Mouse (Mus musculus) liver, embryonic 14.5 days (tissue): ENCODE results near the gene Syt1. TPM values are rescaled to one million over a fixed set of nuclear protein-coding genes. Genes with fewer than 3 reads are reported as not detected.

ENCODE experiments used
- ATAC-seq: fragments of 200-750 bp; cut with Nextera tagmentation; 2 replicates; pipeline ENCODE4 v1.8.0; 2017; ENCODE audit warnings: moderate number of reproducible peaks, mild to moderate bottlenecking, moderate library complexity; ENCODE audit not compliant: insufficient read depth
- DNase-seq, 3 experiments: peaks; one replicate each; pipeline ENCODE4 v3.0.0-alpha.2; 2012 to 2013; ENCODE audit warnings: low read depth in 3 of 3, low spot score in 3 of 3
- H3K27ac ChIP-seq: fragments of 300-500 bp; sonication (generic); 2 replicates; pipeline ENCODE4 v1.5.1; 2014; ENCODE audit warnings: moderate library complexity, mild to moderate bottlenecking, control low read depth, inconsistent platforms
- H3K27me3 ChIP-seq: fragments of 300-500 bp; sonication (generic); 2 replicates; pipeline ENCODE4 v1.6.1; 2014; ENCODE audit warnings: mild to moderate bottlenecking, low read length, moderate library complexity; ENCODE audit not compliant: control insufficient read depth, insufficient read depth
- H3K36me3 ChIP-seq: fragments of 300-500 bp; sonication (generic); replicated peaks from 2 replicates; pipeline ENCODE4 v1.6.1; 2014; ENCODE audit warnings: low read depth; ENCODE audit not compliant: control insufficient read depth, insufficient read depth
- H3K4me1 ChIP-seq, 2 experiments: fragments of 200-500 bp in 1 of 2; fragments of 300-500 bp in 1 of 2; sonication (generic) in 1 of 2; replicated peaks; 2 replicates each; pipeline ENCODE4 v1.6.1; 2012 to 2014; ENCODE audit warnings: antibody characterized with exemption in 1 of 2, inconsistent platforms in 1 of 2, low read length in 1 of 2; ENCODE audit not compliant: control insufficient read depth in 2 of 2, insufficient read depth in 2 of 2
- H3K4me2 ChIP-seq: fragments of 300-500 bp; sonication (generic); 2 replicates; pipeline ENCODE4 v1.6.1; 2014; ENCODE audit warnings: low read depth, mild to moderate bottlenecking, control low read depth, moderate library complexity
- H3K4me3 ChIP-seq, 2 experiments: fragments of 200-500 bp in 1 of 2; fragments of 300-500 bp in 1 of 2; sonication (generic) in 1 of 2; 2 replicates each; pipeline ENCODE4 v1.5.1; 2012 to 2014; ENCODE audit warnings: low read depth in 2 of 2, low read length in 2 of 2, mild to moderate bottlenecking in 2 of 2, control low read depth in 1 of 2, inconsistent platforms in 1 of 2, moderate library complexity in 1 of 2; ENCODE audit not compliant: insufficient read depth in 1 of 2
- H3K9ac ChIP-seq: fragments of 300-500 bp; sonication (generic); replicated peaks from 2 replicates; pipeline ENCODE4 v1.6.1; 2014; ENCODE audit warnings: mild to moderate bottlenecking, control low read depth, moderate library complexity
- H3K9me3 ChIP-seq: fragments of 300-500 bp; sonication (generic); 2 replicates; pipeline ENCODE4 v1.6.1; 2016; ENCODE audit warnings: low read length, mixed read lengths; ENCODE audit not compliant: control insufficient read depth
- CTCF ChIP-seq: IDR thresholded peaks from 2 replicates; pipeline ENCODE4 v1.5.1; 2016; ENCODE audit warnings: antibody characterized with exemption, low read depth, control low read depth
- EP300 ChIP-seq: IDR thresholded peaks from 2 replicates; pipeline ENCODE4 v1.6.1; 2016; ENCODE audit warnings: antibody characterized with exemption, low read depth
- WGBS: fragments of 180-500 bp; shearing (Covaris S2); extraction: QIAGEN DNeasy Blood & Tissue Kit; methylation state at CpG from one replicate; pipeline ENCODE4 v1.1.7; 2014; ENCODE audit not compliant: insufficient replicate concordance; 5-methylcytosine and 5-hydroxymethylcytosine counted together
- polyA plus RNA-seq, 2 experiments: library from polyadenylated mRNA; depleted of rRNA in 1 of 2; stranded (reverse) in 1 of 2; unstranded in 1 of 2; fragments of >200 nt; fragmentation: Nextera tagmentation in 1 of 2; extraction: Ambion mirVana in 1 of 2; gene quantifications; 2 replicates each; pipeline versions ENCODE4 v1.2.1 to v1.2.3; 2012 to 2014

Syt1 gene
- polyA plus RNA-seq, 2 experiments, result 0.02 to 0.04 TPM

DNA sequence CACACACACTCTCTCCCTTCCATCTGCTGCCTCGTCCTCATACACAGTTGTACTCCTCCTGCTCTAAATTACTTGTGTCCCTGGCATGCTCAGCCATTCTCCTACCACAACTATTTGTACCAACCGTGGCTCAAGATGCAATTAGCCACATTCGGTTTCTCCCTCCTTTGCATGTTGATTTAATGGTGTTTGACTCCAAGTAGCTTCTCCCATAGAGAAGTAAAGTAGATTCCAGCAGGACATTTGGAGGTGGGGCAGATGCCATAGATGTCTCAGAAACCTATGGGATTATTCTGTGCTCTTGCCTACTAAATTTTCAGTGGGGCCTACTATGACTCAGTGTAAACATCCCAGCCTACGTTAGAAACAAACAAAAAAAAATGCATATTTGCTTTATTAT, 479.1 kb downstream of the Syt1 start:
- whole genome bisulfite sequencing, result 53% methylated on average over 4 of the region's 4 CpGs
- H3K27ac ChIP-seq, result no peak overlapping the region
- no peak for DNase-seq
- no peaks in the 10 kb centered on the region for H3K9me3 ChIP-seq
- no peaks in the 10 kb centered on the region for H3K36me3 ChIP-seq
- H3K4me3 ChIP-seq, result no peak overlapping the region
- TF ChIP-seq CTCF, result no peak
- no peak for TF ChIP-seq EP300
- H3K27me3 ChIP-seq, result no peaks in the 10 kb centered on the region
- H3K4me2 ChIP-seq, result no peak overlapping the region
- H3K4me1 ChIP-seq, result no peaks in the 10 kb centered on the region
- no peak overlapping the region for H3K9ac ChIP-seq
- ATAC-seq, result no peak

DNA sequence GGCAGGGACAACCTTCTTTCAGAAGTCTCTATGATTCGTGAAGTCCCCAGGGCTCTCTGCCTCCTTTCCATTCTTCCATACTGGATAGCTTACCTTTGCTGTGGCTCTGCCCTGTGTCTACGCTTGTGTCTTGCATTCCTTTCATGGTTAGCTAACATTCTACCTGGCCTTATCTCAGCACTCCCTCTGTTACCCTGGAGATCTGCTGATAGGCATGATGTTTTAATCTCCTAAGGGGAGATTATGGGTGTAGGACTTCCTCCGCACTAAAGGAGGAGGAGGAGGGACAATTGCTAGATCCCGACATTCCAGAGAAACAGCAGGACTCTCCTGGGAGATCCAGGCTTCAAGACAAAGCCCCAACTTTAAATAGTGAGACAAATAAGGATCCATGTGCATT, 479.7 kb downstream of the Syt1 start:
- 43% methylated on average over 4 of the region's 4 CpGs for WGBS
- Histone ChIP-seq H3K9me3 (no peaks in the 10 kb centered on the region), H3K4me2 (no peak overlapping the region), H3K27me3 (no peaks in the 10 kb centered on the region), H3K36me3 (no peaks in the 10 kb centered on the region), H3K9ac (no peak overlapping the region), H3K4me3 (no peak overlapping the region), H3K27ac (no peak overlapping the region), H3K4me1 (no peaks in the 10 kb centered on the region)
- no peak for ATAC-seq
- no peak for DNase-seq
- TF ChIP-seq EP300 (no peak), CTCF (no peak)

DNA sequence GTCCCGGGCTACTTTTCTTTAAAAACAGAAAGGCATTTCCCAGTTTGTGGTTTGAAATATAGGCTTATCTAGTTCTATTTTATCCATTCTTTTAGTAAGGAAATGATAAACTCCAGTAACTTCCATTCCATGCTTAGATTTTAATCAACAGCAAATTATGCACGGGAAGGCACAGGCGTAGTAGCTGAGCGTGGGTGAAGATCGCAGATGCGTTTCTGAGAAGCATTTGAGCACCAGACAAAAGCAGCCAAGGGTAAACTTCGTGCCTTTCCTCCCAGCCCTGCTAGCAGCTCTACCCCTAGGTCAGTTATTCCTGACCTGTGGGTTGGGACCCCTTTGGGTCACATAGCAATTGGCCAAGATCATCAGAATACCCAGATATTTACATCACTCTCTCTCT, 482.4 kb downstream of the Syt1 start:
- no peak for ATAC-seq
- TF ChIP-seq CTCF, result no peak
- no peak for TF ChIP-seq EP300
- Histone ChIP-seq H3K4me2 (no peak overlapping the region), H3K4me1 (no peaks in the 10 kb centered on the region), H3K4me3 (no peak overlapping the region), H3K9ac (no peak overlapping the region), H3K9me3 (no peaks in the 10 kb centered on the region), H3K36me3 (no peaks in the 10 kb centered on the region), H3K27ac (no peak overlapping the region), H3K27me3 (no peaks in the 10 kb centered on the region)
- DNase-seq, result no peak
- WGBS, result 70% methylated on average over 7 of the region's 7 CpGs

DNA sequence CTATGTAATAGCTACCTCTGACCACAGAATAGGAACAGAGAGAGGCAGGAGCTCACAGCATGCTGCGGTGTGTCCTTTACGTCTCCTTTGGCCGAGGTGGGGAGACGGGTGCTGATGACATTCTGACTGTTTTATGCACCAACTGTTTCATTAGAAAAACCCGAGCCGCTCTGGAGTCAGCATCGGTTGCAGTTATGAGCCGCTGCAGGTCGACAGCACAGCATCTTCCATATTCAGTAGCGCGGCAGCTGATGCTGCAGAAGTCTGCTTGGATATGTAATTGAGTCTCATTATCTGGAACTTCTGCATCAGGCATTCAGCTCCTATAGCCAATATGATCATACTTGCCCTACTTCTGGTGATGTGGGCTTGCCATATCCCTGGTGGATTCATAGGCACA, 485.3 kb downstream of the Syt1 start:
- no peak for ATAC-seq
- no peak overlapping the region for H3K4me3 ChIP-seq

DNA sequence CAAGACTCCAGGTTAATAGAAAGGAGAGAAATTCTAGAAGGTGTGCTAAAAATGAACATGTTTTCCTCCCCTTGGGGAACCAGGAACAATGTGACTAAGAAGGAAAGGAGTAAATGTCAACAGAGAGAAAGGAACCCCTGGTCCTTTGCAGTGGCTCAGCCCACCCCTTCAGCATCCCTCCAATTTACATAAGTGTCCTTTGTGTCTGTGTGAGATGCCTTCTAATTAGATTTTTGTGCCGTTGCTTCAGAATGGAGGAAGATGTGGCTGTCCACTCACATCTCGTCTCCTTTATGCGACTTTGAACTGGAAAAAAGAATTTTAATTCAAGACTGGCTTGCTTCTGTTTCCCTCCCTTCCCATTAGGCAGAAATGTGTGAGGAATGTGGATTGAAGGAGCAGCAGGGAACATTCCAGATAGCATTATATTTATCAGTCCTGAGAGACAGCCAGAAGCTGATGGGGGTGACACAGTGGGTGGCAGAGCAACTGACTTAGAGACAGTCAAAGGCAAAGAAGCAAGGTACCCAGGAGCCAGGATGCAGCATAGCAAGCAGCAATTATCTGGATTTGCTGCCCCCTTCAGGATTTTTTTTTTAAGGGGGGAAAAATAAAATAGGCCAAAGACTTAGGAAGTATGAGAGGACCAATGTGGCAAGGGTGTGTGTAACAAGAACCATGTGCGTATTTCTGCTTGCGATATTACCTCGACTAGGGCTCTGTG, 486.3 kb downstream of the Syt1 start:
- no peak for TF ChIP-seq EP300
- TF ChIP-seq CTCF, result no peak
- WGBS, result 51% methylated on average over 6 of the region's 6 CpGs

More for the DNA sequence above, 485.3 kb downstream of the Syt1 start:
- no peaks in the 10 kb centered on the region for H3K9me3 ChIP-seq
- H3K27ac ChIP-seq, result no peak overlapping the region
- no peak for DNase-seq
- no peak overlapping the region for H3K4me2 ChIP-seq
- no peak overlapping the region for H3K9ac ChIP-seq
- TF ChIP-seq CTCF (no peak), EP300 (no peak)
- H3K4me1 ChIP-seq, result no peaks in the 10 kb centered on the region
- H3K27me3 ChIP-seq, result no peaks in the 10 kb centered on the region
- 80% methylated on average over 11 of the region's 11 CpGs for WGBS
- no peaks in the 10 kb centered on the region for H3K36me3 ChIP-seq

More for the DNA sequence above, 486.3 kb downstream of the Syt1 start:
- no peaks in the 10 kb centered on the region for H3K4me1 ChIP-seq
- no peak overlapping the region for H3K4me3 ChIP-seq
- no peak for DNase-seq
- no peak overlapping the region for H3K4me2 ChIP-seq
- no peak overlapping the region for H3K9ac ChIP-seq
- no peaks in the 10 kb centered on the region for H3K27me3 ChIP-seq
- no peak overlapping the region for H3K27ac ChIP-seq
- no peaks in the 10 kb centered on the region for H3K36me3 ChIP-seq
- H3K9me3 ChIP-seq, result no peaks in the 10 kb centered on the region
- ATAC-seq, result no peak
